Mouse (Mus musculus): ENCODE measurements around the gene Zfp217. TPM values are rescaled to one million over a fixed set of nuclear protein-coding genes. Genes with fewer than 3 reads are reported as not detected.

The Zfp217 gene
- total RNA-seq, 2 experiments from 2014 or later = 4.1 TPM

DNA sequence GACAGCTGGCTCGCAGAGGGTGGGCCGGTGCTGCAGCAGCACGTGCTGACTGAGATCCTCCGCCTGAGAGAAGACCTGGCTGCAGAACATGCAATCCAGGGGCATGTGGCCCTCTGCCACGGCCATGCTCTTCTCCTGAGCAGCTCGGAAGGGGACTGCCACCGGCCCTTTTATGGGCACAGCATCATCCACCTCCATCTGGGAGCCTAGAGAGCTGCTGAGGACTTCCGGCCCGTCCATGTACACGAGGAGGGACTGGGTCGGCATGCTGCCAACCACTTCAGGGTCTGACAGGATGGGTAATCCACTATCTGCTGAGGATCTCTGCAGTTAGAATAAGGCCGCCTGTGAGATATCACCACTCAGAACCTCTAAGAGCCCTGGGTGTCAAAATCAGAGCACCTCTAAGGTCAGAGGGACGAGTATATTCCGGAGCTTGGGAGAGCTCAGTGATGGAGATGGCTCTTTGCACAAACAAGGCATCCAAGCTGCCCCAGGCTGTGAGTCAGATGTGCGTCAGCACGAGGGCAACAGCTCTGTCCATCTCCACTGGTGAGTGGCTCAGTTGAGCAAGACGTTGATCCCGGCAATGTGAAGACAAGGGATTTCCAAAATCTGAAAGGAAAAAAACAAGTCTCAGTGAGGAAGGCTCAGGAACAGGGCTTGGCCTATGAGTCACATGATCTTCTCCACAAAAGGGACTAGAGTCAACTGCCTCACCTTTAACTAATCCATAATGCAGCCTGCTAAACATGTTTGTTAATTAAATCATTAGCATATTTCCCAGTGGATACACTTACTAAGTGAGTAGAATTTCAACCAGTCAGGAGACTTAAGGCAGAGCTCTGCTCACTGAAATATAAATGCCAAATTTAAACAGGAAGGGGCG lies 27.5 kb downstream of the Zfp217 start:
- DNase-seq (ENCODE audit: extremely low spot score in 1 of 2, low spot score in 2 of 2) = no peak
- intact Hi-C loops (cut with DNase I) = no loop called here

DNA sequence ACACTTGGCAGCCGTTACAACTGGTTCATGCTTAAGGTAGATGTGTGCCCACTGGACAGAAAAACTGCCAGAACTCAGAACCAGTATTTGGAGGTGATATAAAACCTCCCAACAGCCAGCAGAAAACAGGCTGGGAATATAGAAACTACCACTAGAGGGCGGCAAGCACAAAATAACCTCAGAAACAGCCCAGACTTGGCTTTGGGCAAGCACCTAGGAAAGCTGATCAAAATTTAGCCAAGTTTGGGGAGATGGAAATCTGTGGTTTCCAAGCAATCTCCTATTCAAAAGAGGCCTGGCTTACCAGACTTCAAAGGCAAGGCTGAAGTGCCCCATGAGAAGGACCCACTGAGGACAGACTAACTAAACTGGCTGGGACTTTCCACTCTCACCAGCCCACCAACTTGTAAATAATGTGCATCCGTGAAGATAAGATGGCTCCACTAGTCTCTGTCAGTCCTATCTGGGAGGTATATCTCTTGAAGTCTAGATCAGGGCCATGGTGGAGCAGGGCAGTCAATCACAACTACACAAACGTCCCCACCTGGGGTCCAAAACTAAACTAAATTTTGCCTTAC lies 31.1 kb downstream of the Zfp217 start:
- intact Hi-C loops (cut with DNase I) = loop anchor here (5.0 to 10.0 kb wide), 5 partner anchors 168 to 391 kb away; no protein-coding TSS in a partner anchor
- peak; percentile 62 to 83 for DNase-seq (ENCODE audit: extremely low spot score in 1 of 2, low spot score in 2 of 2)

DNA sequence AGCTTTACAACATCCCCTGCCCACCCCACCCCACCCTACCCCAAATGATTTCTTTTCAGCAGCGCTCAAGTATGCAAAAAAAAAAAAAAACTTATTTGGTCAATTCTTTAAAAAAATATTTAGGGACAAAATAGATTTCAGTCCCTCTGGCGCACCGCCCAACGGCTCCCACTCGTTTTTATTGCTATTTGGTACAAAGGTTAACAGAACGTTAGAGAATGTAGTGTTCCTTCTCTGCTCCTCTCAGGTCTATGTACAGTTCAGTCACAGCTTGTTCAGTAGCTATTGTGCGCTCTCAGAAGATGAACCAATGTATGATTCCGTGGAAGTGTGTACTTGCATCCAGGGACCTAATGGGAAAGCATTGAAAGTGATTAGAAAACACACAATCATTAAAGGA lies 37.6 kb downstream of the Zfp217 start:
- intact Hi-C loops (cut with DNase I) = loop anchor here (10.0 kb wide), 2 partner anchors 174 to 294 kb away; no protein-coding TSS in a partner anchor

DNA sequence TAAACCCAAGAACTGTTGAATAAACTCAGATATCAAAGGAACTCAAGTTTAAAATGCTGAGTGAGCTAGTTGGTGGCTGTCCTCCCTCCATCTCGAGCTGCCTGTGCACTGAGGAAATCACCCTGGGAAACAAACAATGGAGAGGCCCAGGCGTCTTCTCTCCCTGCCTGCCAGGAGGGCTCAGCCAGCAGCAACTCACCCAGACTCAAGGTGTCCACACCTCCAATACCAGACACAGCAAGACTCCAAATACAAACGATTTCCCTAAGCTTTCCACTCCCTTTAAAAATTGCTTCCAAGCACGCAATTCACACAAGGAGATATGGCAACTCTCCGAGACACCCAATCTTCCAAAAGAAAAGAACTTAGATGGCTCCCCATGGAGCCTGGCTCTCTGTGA lies 38.4 kb downstream of the Zfp217 start:
- no peak for DNase-seq (ENCODE audit: extremely low spot score in 1 of 2, low spot score in 2 of 2)
- intact Hi-C loops (cut with DNase I) = no loop called here

More for the DNA sequence above, 37.6 kb downstream of the Zfp217 start:
- DNase-seq (ENCODE audit: extremely low spot score in 1 of 2, low spot score in 2 of 2) = no peak

DNA sequence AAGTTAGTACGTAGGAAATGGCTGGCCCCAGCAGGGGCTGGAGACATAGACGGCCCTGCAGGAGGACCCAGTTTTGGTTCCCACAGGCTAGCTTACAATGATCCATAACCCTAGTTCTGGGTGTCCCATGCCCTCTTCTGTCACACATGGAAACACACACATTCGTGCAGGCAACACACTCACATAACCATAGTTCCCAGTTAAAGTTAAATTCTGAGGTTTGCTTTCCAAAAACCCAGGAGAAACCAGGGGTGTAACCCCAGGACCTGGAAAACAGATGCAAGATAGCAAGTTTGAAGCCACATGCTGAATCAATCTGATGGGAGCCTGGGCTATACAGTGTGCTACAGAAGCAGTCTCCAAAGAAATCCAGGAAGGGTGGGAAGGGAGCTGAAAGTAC lies 40.1 kb downstream of the Zfp217 start:
- intact Hi-C loops (cut with DNase I) = no loop called here
- no peak for DNase-seq (ENCODE audit: extremely low spot score in 1 of 2, low spot score in 2 of 2)

DNA sequence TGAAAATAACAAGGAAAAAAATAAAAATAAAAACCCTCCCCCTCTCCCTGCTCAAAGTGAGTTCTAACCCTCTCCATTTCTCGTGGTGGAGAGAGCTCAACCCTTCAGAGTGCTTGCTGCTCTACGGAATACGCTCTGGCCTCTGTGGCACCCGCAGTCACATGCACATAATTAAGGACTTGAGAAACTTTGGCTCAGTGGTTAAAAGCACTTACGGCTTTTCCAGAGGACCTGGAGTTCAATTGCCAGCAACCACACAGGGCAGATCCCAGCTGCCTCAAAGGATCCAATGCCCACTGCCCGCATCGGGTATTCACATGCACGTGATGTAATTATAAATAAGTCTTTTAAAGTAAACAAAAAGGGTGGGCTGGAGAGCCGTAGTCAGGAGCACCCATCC lies 41.9 kb downstream of the Zfp217 start:
- intact Hi-C loops (cut with DNase I) = no loop called here
- no peak for DNase-seq (ENCODE audit: extremely low spot score in 1 of 2, low spot score in 2 of 2)

DNA sequence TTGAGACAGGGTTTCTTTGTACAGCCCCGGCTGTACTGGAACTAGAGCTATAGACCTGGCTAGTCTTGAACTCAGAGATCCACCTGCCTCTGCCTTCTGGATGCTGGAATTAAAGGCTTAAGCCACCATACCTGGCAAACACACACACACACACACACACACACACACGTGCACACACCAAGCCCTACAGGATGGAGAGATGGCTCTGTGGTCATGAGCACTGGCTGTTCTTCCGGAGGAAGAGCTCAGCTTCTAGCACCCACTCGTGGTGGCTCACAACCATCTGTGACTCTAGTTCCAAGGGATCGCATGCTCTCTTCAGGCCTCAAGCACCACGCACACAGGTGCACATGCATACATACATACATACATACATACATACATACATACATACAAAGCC lies 43.5 kb downstream of the Zfp217 start:
- intact Hi-C loops (cut with DNase I) = loop anchor here (5.0 kb wide), 1 partner anchor 1042 kb away; no protein-coding TSS in a partner anchor
- no peak for DNase-seq (ENCODE audit: extremely low spot score in 1 of 2, low spot score in 2 of 2)

DNA sequence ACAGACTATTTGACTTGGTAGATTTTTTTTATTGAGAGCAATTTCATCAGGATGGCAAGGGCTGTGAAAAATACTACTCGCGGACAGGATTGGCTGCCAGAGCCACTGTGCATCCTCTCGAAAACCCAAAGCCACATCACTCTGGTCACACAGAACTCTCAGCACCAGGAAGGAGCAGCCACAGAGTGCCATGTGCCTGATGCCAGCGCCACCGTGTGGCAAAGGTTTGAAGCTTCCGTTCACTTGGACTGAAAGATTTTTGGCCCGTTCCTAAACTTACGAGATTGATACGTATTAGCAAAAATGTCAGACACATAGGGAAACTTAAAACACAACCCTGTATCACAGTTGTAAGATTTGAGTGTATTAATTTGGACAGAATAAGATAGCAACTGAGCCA lies 44.1 kb downstream of the Zfp217 start:
- intact Hi-C loops (cut with DNase I) = loop anchor here (5.0 kb wide), 1 partner anchor 1042 kb away; no protein-coding TSS in a partner anchor
- peak; percentile 37 to 72 for DNase-seq (ENCODE audit: extremely low spot score in 1 of 2, low spot score in 2 of 2)

DNA sequence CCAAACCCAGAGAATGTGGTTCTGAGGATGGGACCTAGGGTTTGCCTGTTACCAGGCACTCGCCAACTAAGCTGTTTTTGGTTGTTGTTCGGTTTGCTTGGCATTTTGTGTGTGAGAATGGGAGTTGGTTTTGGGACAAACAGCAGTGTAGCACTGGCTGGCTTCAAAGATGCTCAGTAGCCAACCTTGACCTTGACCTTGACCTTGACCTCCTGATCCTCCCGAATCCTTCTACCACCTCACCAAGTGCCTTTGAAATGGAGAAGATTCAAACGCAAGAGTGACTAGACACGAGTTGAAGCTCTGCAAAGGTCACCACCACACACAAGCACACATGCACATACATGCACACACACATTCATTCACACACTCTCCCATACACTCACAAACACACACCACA lies 44.6 kb downstream of the Zfp217 start:
- intact Hi-C loops (cut with DNase I) = loop anchor here (5.0 kb wide), 1 partner anchor 1041 kb away; no protein-coding TSS in a partner anchor
- no peak for DNase-seq (ENCODE audit: extremely low spot score in 1 of 2, low spot score in 2 of 2)

DNA sequence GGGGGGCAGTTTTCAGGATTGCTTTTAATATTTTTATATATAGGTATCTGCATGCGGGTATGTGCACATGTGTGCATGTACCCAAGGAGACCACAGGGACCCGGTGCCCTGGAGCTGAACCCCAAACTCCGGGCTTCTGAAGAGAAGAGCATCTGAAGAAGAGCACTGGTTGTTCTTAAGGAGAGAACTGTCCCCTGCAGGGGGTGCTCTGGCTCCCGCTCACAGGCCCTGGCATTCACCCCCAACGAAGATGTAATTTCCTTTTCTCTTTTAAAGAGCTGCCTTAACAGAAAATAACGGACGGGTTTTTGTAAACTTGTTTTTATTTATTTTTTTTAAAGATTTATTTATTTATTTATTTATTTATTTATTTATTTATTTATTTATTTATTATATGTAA lies 46.0 kb downstream of the Zfp217 start:
- intact Hi-C loops (cut with DNase I) = loop anchor here (5.0 kb wide), 1 partner anchor 1040 kb away; no protein-coding TSS in a partner anchor
- no peak for DNase-seq (ENCODE audit: extremely low spot score in 1 of 2, low spot score in 2 of 2)

DNA sequence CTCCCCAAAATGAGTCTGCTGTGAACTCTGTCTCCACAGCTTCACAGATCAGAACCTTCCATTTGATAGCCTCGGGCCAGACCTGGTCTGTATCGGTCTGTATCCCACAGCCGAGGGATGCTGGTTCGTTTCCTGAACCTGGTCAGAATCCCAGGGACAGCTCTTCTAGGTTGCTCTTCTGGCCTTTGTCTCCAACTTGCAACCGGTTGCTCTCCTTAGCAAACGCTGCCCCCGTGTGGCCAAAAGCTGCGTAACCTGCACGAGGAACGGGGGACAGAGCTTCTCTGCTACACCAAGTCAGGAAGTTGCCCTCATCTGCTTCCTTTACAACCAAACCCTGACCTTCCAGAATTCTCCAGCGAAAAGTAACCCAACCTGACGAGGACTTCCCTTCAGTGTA lies 46.8 kb downstream of the Zfp217 start:
- peak; percentile 81 to 91 for DNase-seq (ENCODE audit: extremely low spot score in 1 of 2, low spot score in 2 of 2)
- intact Hi-C loops (cut with DNase I) = loop anchor here (5.0 kb wide), 1 partner anchor 1039 kb away; no protein-coding TSS in a partner anchor

DNA sequence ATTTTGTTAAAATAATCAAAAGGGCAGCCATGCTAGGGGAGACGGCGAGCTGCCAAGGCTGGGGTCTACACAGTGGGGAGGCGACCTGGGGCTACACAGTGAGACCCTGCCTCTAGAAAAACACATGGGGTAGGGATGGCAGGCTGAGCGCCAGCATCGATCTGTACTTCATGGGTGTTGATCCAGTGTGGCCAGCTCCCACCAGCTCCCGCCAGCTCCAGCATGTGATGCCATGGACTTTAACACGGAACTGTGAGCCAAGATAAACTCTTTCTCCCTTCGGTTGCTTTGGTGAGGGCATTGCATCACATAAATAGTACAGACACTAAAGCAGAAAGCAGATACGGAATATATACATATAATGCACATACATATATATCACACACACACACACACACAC lies 53.0 kb downstream of the Zfp217 start:
- intact Hi-C loops (cut with DNase I) = no loop called here
- no peak for DNase-seq (ENCODE audit: extremely low spot score in 1 of 2, low spot score in 2 of 2)

DNA sequence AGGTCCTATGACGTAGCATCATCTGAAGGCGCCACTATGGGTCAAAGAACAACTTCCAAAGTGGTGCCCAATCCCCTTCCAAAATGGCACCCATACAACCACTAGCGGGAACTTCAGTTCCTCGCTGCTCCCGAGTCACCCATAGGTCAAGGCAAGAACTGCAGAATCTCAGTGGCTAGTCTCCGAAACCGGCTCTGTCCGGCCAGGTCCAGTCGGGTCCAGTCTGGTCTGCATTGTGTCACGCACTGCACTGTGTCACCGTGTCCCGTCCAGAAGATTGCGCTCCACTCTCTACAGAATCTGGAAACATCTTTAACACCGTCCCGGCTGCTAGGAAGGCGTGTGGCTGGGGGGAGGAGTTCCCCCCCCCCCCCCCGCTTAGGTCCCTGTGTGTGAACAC lies 53.7 kb downstream of the Zfp217 start:
- intact Hi-C loops (cut with DNase I) = no loop called here
- DNase-seq (ENCODE audit: extremely low spot score in 1 of 2, low spot score in 2 of 2) = no peak

DNA sequence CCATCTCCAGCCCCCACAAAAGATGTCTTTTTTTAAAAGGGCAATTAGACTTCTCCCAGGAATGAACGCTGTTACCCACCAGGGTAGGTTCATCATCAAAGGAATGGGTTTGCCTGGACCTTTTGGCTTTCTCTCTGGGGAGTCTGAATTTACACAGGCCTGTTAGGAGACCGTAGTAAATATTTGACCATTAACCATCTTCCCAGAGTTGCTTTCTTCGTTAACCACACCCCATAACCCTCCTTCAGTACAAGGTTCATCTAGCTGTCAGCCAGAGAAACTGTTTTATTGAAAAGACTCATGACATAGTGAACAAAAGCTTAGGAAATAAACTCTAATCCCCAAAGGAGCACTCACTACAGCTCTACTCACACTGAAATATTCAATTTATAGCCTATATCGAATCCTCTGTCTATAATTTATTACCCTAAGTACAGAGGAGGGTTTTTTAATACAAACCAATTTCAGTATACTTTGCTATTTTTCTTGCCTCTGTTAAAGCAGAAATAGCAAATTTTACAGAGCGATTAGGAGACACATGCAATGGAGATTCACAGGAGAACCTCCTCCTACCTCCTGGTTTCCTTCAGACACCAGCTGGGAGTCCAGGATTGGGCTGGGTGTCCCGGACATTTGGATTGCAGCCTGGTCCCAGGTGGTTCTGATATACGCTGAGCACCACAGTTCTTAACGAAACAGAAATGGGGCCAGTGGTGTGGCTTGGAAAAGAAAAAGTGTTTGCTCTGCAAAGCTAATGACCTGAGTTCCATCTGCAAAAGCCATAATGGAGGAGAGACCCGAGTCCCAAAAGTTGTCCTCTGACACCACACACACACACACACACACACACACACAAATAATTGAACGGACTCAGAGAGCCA lies 56.1 kb downstream of the Zfp217 start:
- intact Hi-C loops (cut with DNase I) = no loop called here

DNA sequence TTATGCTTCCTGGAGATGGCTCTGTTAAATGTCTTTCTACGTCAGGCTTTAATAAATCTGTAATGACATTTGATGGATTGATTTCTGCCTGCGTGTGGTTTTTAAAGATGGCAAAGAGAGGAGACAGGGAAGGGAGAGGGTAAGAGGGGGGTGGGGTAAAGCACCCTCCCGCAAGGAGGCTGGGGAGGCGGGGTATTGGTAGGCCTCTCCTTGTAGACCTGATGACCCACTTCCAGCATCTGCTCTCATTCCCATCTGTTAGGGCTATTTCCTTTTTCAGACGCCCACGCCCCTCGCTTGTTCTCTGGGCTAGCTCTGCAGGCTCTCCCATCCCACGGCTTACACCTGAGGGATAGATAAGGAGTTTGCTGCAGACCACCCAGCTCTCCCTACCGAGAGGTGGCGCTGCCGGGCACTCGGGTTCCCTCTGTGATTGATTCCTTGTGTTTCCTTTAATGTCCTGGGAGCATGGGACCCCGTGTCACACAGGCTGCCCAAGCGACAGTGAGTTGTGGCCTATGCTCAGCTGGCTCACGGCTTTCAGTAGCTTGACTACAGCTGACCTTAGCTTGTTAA lies 69.4 kb downstream of the Zfp217 start:
- intact Hi-C loops (cut with DNase I) = no loop called here
- peak in 1 of 2 experiments; percentile 38 for DNase-seq (ENCODE audit: extremely low spot score in 1 of 2, low spot score in 2 of 2)

More for the DNA sequence above, 56.1 kb downstream of the Zfp217 start:
- DNase-seq (ENCODE audit: extremely low spot score in 1 of 2, low spot score in 2 of 2) = no peak

DNA sequence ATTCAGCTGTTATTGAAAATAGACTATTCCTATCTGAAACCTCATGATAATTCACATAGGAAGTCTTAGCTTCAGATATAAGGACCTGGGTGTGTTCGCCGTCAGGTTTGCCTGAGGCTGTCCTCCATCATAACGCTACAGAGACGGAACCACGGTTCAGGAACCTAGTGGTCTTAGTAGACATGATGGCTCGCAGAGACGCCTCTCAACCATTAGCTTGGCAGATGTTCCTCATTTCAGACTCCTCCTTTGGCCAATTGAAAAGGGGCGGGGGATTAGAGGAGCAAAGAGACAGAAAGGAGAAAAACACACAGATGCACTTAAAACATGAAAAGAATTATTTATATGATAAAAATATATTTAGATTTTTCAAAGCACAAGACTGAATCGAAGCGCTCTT lies 69.9 kb downstream of the Zfp217 start:
- DNase-seq (ENCODE audit: extremely low spot score in 1 of 2, low spot score in 2 of 2) = no peak
- intact Hi-C loops (cut with DNase I) = no loop called here

DNA sequence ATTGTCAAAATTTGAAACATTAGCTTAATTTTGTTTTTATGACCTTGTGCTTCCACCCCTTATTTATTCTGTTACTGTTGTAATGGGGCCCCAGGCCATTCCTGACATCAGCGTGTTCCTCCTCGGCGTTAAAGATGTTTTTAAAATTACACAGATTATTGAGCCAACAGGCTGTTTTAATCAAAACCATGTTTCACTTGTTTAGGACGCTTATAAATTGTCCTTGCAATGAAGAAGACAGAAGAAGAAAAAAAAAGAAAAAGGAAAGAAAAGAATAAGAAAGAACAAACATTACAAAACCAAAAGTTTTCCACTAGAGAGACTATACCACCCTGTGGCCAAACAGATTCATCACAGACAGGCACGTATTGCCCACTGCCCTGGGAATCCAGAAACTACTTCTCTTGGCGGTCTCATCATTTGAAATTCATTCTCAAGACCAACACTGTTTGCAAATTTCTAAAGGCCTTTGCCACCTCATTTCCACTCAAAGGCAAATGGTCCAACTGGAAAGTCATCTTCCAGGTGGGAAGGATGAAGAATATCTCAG lies 70.9 kb downstream of the Zfp217 start:
- no peak for DNase-seq (ENCODE audit: extremely low spot score in 1 of 2, low spot score in 2 of 2)
- intact Hi-C loops (cut with DNase I) = no loop called here

DNA sequence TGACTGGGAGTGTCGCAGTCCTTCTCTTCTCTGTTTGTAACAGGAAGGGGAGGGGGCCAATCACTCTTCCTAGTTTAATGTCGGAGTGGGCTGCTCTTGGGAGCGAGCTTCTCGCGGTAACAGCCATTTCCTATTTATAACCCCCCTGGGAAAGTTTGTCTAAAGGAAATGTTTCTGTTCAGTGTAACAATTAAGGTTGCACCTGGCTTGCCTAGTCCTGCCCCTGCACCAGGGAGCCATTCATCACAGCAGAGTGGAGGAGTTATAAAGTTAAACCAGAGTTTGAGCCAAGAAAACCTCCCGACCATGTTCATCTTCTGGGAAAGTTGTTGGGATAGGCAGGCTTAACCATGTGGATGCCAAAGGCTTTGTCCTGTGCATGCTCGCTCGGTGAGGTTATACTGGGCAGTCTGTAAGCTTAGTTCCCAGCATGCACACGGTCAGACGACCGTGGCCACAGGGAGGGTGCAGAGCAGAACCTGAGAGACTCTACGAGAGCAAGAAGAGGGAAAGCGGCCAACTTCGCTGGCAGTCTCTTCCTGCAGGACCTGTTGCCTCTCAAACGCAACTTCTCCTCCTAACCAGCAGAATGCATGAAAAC lies 77.2 kb downstream of the Zfp217 start:
- intact Hi-C loops (cut with DNase I) = no loop called here
- no peak for DNase-seq (ENCODE audit: extremely low spot score in 1 of 2, low spot score in 2 of 2)
